In the genomic region with DNA sequence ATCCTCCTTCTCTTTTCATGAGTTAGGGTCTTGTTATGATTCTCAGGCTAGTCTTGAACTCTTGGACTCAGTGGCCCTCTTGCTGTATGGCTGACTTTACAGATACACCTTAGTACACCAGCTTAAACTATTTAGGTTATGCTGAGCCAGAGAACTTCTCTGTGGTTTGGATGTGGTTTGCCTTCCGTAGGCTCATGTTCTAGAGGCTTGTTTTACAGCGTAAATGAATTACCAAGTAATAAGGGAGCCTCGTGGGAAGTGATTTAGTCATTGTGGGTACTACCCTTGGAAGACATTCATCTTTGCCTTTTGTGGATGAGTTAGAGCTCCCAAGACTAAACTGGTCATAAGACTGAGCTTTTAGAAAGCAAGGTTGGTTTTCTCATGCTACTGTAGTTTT, we compare ENCODE assay signal across 11 mouse cellular contexts.
"Had no signal": no experiment of that assay in that cellular context is flagged by ENCODE, and none has a peak within 500 bp of the region (broad histone marks: within the 10 kb centered on the region; RNA-seq: fewer than 3 reads in every experiment).

No protein-coding gene starts in this region.

- DNase-seq: kidney, adult 2 months; kidney, postnatal 36 days; left cerebral cortex, postnatal 4 days; liver, postnatal 0 days; lung, embryonic 14.5 days; midbrain, embryonic 14.5 days; retina, postnatal 1 day; right cerebral cortex, postnatal 25 days; thymus, adult 2 months; thymus, postnatal 14 days; thymus, postnatal 4 days had no signal
